Mouse (Mus musculus): ENCODE results near the gene Erich3.

DNA sequence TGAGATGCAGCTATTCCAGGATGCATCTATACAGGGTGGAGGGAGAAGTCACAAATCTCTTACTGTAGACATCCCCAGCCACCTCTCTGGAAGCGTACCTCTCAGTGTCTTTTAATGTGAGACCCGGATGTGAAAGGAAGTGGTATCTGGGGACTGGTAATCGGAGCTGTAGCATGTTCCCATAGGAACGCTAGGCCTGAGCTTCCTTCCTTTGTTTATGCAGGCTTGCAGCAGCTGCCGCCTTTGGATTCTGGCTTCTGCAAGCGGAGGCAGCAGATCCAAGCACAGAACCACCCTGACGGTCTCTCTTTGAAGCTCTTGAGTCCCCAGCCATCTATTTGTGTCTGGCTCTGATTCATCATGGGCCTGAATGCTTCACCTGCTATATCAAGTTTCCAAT is 143.0 kb downstream of the Erich3 start:
- TF ChIP-seq CTCF (IDR thresholded peaks at IDR 0.05; ENCODE audit: insufficient read depth, low read depth, low read length): no peak
- TF ChIP-seq POLR2A (IDR thresholded peaks at IDR 0.05; ENCODE audit: insufficient read depth, low read depth, low read length): no peak
